Mouse (Mus musculus) liver, embryonic 15.5 days (tissue): ENCODE results near the gene Gas2l1. TPM values are rescaled to one million over a fixed set of nuclear protein-coding genes. Genes with fewer than 3 reads are reported as not detected.

Source experiments
- ATAC-seq: fragments of 200-750 bp; cut with Nextera tagmentation; 2 replicates; pipeline ENCODE4 v1.8.0; 2017; ENCODE audit warnings: moderate number of reproducible peaks, mild to moderate bottlenecking, moderate library complexity; ENCODE audit not compliant: insufficient read depth
- H3K27ac ChIP-seq: fragments of 300-500 bp; sonication (generic); replicated peaks from 2 replicates; pipeline ENCODE4 v1.5.1; 2015; ENCODE audit warnings: mild to moderate bottlenecking, inconsistent platforms
- H3K27me3 ChIP-seq: fragments of 300-500 bp; sonication (generic); 2 replicates; pipeline ENCODE4 v1.6.1; 2015; ENCODE audit warnings: mild to moderate bottlenecking, inconsistent platforms
- H3K36me3 ChIP-seq: fragments of 300-500 bp; sonication (generic); replicated peaks from 2 replicates; pipeline ENCODE4 v1.6.1; 2015; ENCODE audit warnings: moderate library complexity, mild to moderate bottlenecking, inconsistent platforms
- H3K4me1 ChIP-seq: fragments of 300-500 bp; sonication (generic); replicated peaks from 2 replicates; pipeline ENCODE4 v1.6.1; 2015; ENCODE audit warnings: inconsistent platforms
- H3K4me2 ChIP-seq: fragments of 300-500 bp; sonication (generic); 2 replicates; pipeline ENCODE4 v1.6.1; 2015; ENCODE audit warnings: moderate library complexity, mild to moderate bottlenecking, inconsistent platforms
- H3K4me3 ChIP-seq: fragments of 300-500 bp; sonication (generic); replicated peaks from 2 replicates; pipeline ENCODE4 v1.5.1; 2015; ENCODE audit warnings: mild to moderate bottlenecking, inconsistent platforms
- H3K9ac ChIP-seq: fragments of 300-500 bp; sonication (generic); 2 replicates; pipeline ENCODE4 v1.6.1; 2015; ENCODE audit warnings: moderate library complexity, mild to moderate bottlenecking, inconsistent platforms
- H3K9me3 ChIP-seq: fragments of 300-500 bp; sonication (generic); replicated peaks from 2 replicates; pipeline ENCODE4 v1.6.1; 2016; ENCODE audit warnings: inconsistent platforms
- WGBS: fragments of 180-500 bp; shearing (Covaris S2); methylation state at CpG from one replicate; pipeline ENCODE4 v1.1.7; 2015; ENCODE audit warnings: mixed read lengths; ENCODE audit not compliant: insufficient replicate concordance; 5-methylcytosine and 5-hydroxymethylcytosine counted together
- polyA plus RNA-seq: library from polyadenylated mRNA; unstranded; fragments of >200 nt; fragmentation: Nextera tagmentation; extraction: Ambion mirVana; gene quantifications from 2 replicates; pipeline ENCODE4 v1.2.1, GENCODE M21; 2015

Gene Gas2l1
- polyA plus RNA-seq, 1 experiment from 2014 or later = 12.1 TPM

DNA sequence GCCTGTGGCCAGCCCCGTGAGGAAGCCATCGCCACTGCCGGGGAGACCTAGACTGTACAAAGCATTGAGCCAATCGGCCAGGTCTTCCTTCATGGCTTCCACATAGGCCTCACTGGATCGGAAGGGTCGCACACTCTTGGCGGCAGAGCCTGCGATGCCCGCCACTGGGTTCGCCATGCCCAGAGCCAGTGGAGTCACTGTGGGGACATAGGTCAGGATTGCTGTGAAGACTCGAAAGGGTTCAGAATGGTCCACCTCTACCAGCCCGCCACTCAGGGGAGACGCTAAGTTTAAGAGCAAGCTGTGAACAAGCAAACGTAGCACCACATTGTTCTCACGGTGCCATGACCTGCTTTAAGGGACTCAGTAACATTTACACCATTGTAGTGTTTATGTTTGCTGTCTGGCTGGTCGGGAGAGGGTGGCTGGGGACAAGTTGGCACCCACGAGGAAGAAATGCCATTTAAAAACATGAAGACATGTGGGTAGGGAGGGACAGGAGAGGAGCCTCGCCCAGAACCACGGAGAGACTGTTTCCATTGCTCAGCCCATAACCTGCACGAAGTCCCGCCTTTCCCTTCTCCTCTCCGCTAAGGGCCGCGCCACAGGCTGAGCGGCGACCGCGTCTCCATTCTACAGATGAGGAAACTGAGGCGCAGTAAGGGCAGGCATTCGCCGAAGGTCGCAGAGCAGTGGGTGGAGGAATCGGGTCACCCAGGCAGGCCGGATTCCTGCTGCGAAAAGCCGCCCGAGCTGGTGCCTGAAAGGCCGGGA, 658 bp downstream of the Gas2l1 start:
- WGBS = 18% methylated on average over 38 of the region's 38 CpGs
- no peaks in the 10 kb centered on the region for H3K9me3 ChIP-seq
- H3K27me3 ChIP-seq = peaks cover 56% of the 10 kb centered on the region
- H3K36me3 ChIP-seq = peaks cover 22% of the 10 kb centered on the region
- peak overlapping the region; percentile 63 for H3K9ac ChIP-seq
- peaks cover 70% of the 10 kb centered on the region for H3K4me1 ChIP-seq
- H3K4me3 ChIP-seq = peak overlapping the region; percentile 71
- H3K27ac ChIP-seq = 0 out of 2 replicates have a peak overlapping the region, but pooled peaks have one; percentile 19
- peak; percentile 8; the same call in 1 of the 2 replicates for ATAC-seq
- H3K4me2 ChIP-seq = peak overlapping the region; percentile 99

DNA sequence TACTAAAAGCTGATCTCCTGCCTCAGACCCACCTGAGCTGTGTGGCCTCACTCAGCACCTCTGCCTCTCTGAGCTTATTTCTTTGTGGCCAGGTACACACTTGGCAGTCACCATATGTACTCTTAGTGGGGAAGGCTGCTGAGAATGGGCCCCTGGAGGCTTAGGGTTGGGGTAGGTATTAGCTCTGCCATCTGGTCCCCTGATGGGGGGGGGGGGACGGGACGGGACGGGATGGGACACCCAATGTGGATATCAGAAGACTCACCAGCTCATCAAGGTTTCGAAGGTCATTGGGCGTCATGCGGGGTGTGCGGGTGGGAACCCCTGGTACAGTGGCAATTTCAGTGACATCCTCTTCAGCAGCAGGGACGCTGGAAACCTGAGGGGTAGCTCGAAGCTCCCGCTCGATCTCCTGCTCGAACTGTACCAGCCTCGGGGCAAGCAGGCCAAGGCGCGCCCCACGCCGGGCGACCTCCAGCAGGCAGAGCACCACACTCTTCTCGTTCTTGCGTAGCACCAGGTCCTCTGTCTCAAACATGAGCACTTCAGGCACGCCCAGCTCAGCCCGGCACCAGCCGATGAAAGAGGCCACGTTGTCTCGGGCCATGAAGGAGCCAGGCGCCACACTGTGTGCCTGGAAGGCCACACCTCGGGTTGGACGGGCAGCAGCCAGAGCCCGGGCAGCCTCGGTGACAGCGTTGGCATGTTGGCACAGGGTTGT, 1.4 kb downstream of the Gas2l1 start:
- 62% methylated on average over 31 of the region's 31 CpGs for WGBS
- peaks cover 64% of the 10 kb centered on the region for H3K27me3 ChIP-seq
- no peaks in the 10 kb centered on the region for H3K9me3 ChIP-seq
- peaks cover 14% of the 10 kb centered on the region for H3K36me3 ChIP-seq
- H3K4me1 ChIP-seq = peaks cover 69% of the 10 kb centered on the region
- H3K27ac ChIP-seq = no peak overlapping the region
- peak overlapping the region; percentile 71 for H3K4me3 ChIP-seq
- ATAC-seq = no peak
- no peak overlapping the region for H3K9ac ChIP-seq
- H3K4me2 ChIP-seq = peak overlapping the region; percentile 99

DNA sequence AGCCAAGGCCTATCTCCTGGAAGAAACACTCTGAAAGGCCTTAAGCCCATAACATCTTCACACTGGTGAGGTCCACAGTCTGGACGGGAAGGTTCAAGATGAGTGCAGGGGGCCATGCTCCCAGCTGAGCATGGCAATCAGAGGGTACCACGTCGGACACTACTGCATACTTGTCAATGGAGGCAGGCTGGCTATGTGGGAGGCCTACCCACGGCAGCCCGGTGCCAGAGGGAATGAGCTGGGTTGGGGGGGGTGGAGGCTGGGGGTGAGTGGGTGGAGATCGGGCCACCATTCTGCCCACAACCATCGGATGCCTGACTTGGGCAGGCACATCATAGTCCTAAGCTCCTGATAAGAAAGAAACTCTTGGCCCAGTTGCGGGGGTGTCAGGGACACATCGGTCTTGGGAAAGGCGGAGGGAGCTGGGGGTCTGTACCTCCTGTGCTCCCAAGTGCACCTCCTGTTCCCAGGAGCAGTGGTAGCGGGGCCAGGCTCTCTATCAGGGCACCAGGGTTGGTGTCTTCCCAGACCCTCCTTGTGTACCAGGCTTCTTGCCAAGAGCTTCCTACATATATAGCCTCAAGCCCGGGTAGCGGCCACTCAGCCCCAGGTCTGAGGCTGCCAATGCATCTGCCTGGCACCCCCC, 2.1 kb downstream of the Gas2l1 start:
- Histone ChIP-seq H3K4me3 (no peak overlapping the region), H3K4me1 (peaks cover 67% of the 10 kb centered on the region), H3K9me3 (no peaks in the 10 kb centered on the region), H3K27ac (no peak overlapping the region), H3K36me3 (peaks cover 7% of the 10 kb centered on the region), H3K9ac (no peak overlapping the region), H3K4me2 (no peak overlapping the region), H3K27me3 (peaks cover 71% of the 10 kb centered on the region)
- WGBS = 59% methylated on average over 13 of the region's 13 CpGs
- no peak for ATAC-seq

DNA sequence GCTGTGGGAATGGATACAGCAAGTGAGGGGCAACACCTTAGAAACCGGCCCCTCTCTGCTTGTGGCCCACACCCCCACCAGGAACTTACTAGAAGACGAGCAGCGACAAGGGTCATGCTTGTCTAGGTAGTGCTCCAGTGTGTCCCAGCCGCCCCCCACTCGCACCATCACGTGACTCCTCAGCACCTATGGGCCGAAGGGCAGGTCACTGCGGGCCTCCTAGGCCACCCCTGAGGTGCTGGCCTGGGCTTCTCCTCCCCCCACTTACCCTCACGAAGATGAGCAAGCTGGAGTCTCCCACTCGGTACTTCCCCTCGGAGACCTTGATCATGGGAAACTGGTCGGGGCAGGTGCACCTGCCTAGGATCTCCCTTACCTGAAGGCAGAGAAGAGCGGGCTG, 2.8 kb downstream of the Gas2l1 start:
- H3K4me2 ChIP-seq = peak overlapping the region; percentile 71
- peaks cover 78% of the 10 kb centered on the region for H3K27me3 ChIP-seq
- H3K4me1 ChIP-seq = peaks cover 72% of the 10 kb centered on the region
- 0 out of 2 replicates have a peak, but pooled peaks cover 4% of the 10 kb centered on the region for H3K36me3 ChIP-seq
- no peak overlapping the region for H3K9ac ChIP-seq
- H3K27ac ChIP-seq = no peak overlapping the region
- no peak for ATAC-seq
- H3K4me3 ChIP-seq = peak overlapping the region; percentile 47
- 31% methylated on average over 13 of the region's 13 CpGs for WGBS
- no peaks in the 10 kb centered on the region for H3K9me3 ChIP-seq

DNA sequence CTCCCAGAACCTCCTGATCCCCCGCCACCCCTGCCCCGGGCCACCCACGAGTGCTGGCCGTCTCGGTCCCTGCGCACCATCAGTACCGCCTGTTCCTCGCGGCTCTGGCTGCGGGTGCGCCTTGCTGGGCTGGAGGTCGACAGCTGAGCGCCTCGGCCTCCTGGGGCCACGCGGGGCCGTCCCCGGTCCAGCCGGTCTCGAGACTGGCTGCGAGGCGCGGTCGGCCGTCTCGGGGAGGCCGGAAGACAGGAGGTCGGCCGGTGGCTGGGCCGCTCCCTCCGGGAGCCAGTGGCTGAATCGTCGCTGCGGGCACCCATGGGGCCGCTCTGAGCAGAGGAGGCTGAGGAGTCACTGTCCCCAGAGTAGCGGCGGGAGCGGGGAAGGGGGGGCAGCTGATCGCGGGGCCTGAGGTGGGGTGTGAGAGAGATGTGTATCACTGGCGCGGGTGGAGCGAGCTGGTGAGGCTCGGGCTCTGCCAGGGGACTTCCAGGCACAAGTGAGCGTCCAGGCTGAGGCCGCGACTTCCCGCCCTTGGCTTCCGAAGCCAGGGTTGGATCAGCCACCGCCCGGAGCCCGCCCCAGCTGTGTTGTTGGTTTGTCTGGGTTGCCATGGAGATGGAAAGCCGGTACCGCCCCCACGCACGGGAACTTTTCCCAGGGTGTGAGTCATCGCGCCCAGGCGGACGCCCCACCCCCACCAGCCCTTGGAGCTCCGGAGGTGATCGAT, 3.6 kb downstream of the Gas2l1 start:
- peak overlapping the region; percentile 71 for H3K4me2 ChIP-seq
- H3K9ac ChIP-seq = peak overlapping the region; percentile 8; the same call in 1 of the 2 replicates
- 4% methylated on average over 62 of the region's 62 CpGs for WGBS
- peak overlapping the region; percentile 47 for H3K4me3 ChIP-seq
- peaks cover 85% of the 10 kb centered on the region for H3K27me3 ChIP-seq
- H3K9me3 ChIP-seq = no peaks in the 10 kb centered on the region
- H3K4me1 ChIP-seq = peaks cover 68% of the 10 kb centered on the region
- H3K36me3 ChIP-seq = no peaks in the 10 kb centered on the region
- ATAC-seq = peak; percentile 29; the same call in 1 of the 2 replicates
- no peak overlapping the region for H3K27ac ChIP-seq

DNA sequence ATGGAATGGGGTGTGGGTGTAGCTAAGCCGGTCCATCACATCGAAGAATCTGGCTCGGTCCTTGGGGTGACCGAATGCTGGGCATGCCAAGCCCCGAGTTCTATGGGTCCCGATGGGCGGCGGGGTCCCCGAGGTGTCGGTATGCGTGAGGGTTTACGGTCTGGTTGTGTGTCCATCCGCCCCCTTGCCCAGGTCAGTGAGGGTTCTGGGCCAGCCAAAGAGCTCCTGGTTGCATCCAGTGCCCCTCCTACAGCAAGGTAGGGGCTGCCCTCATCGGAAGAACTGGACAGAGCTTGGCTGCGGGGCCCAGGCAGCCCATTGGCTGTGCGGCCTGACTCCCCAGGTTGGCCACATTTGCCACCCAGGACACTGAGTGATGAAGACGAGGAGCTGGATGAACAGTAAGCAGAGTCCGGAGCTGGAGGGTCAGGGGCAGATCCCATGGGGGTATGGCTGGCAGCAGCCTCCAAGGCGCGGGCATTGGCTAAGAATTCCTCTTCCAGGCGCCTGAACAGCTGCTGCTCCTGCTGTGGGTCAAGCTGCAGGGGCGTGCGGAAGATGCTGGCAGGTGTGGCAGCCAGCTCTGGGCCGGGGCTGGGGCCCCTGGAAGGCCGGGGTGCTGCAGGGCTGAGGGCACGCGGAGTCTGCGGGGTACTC, 4.2 kb downstream of the Gas2l1 start:
- Histone ChIP-seq H3K4me2 (peak overlapping the region; percentile 71), H3K36me3 (no peaks in the 10 kb centered on the region), H3K9ac (no peak overlapping the region), H3K9me3 (no peaks in the 10 kb centered on the region), H3K4me3 (peak overlapping the region; percentile 47), H3K27me3 (peaks cover 92% of the 10 kb centered on the region), H3K27ac (no peak overlapping the region), H3K4me1 (peaks cover 68% of the 10 kb centered on the region)
- no peak for ATAC-seq
- 57% methylated on average over 28 of the region's 28 CpGs for WGBS

DNA sequence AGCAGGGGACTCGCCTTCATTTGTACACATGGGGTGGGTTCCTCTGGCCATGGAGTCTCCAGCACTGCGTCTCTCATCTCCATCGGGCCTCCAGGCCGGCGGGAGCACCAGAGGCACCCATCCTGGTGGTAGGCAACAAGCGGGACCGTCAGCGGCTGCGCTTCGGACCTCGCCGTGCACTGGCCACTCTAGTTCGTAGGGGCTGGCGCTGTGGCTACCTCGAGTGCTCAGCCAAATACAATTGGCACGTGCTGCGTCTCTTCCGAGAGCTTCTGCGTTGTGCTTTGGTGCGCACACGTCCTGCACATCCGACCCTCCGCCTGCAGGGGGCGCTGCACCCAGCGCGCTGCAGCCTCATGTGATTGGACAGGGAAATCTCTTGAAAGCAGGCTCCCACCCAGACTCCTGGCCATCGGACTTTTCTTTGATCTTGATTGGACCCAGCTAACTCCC, 5.4 kb downstream of the Gas2l1 start:
- Histone ChIP-seq H3K27me3 (peaks cover 100% of the 10 kb centered on the region), H3K9me3 (no peaks in the 10 kb centered on the region), H3K4me3 (no peak overlapping the region), H3K9ac (no peak overlapping the region), H3K27ac (no peak overlapping the region), H3K36me3 (no peaks in the 10 kb centered on the region), H3K4me2 (no peak overlapping the region), H3K4me1 (peaks cover 57% of the 10 kb centered on the region)
- ATAC-seq = no peak
- 10% methylated on average over 27 of the region's 27 CpGs for WGBS

DNA sequence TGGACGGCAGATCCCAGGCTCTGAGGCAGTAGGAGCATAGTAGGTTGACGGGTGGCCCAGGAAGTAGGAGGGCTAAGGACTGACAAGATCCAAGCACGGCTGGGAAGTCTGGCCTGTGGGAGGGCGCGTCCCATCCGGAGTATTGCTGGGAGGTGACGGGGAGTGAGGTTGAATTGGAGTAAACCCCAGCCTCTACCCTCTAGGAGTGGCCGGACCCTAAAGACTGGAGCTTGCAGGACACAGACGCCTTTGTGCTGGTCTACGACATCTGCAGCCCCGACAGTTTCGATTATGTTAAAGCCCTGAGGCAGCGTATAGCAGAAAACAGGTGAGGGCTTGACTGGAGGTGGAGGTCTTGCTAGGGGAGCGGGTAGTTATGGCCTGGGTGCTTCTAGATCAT, 5.9 kb downstream of the Gas2l1 start:
- peaks cover 96% of the 10 kb centered on the region for H3K27me3 ChIP-seq
- H3K4me3 ChIP-seq = no peak overlapping the region

DNA sequence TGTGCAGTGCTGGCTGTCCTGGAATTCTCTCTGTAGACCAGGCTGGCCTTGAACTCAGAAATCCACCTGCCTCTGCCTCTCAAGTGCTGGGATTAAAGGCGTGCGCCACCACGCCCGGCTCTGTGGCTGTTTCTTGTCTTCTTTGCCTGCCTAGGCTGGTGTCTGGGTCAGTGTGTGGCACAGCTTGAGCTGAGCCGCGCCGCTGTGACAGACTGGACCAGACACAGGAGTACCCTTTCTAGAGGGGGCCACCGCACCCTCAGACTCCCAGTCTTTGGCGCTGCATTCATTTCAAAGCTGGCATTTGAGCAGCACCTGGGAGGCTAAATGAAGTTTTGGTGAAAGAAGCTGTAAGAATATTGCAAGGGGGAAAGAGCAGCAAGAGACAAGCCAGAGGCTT, 6.3 kb downstream of the Gas2l1 start:
- H3K4me1 ChIP-seq = peaks cover 48% of the 10 kb centered on the region
- H3K9me3 ChIP-seq = no peaks in the 10 kb centered on the region
- no peak for ATAC-seq
- H3K9ac ChIP-seq = no peak overlapping the region
- no peak overlapping the region for H3K4me3 ChIP-seq
- H3K36me3 ChIP-seq = no peaks in the 10 kb centered on the region
- H3K27ac ChIP-seq = no peak overlapping the region
- 23% methylated on average over 9 of the region's 9 CpGs for WGBS
- no peak overlapping the region for H3K4me2 ChIP-seq
- peaks cover 91% of the 10 kb centered on the region for H3K27me3 ChIP-seq

More for the DNA sequence above, 5.9 kb downstream of the Gas2l1 start:
- Histone ChIP-seq H3K9ac (no peak overlapping the region), H3K36me3 (no peaks in the 10 kb centered on the region), H3K27ac (no peak overlapping the region), H3K4me1 (peaks cover 52% of the 10 kb centered on the region), H3K9me3 (no peaks in the 10 kb centered on the region), H3K4me2 (no peak overlapping the region)
- ATAC-seq = no peak
- WGBS = 26% methylated on average over 14 of the region's 14 CpGs

DNA sequence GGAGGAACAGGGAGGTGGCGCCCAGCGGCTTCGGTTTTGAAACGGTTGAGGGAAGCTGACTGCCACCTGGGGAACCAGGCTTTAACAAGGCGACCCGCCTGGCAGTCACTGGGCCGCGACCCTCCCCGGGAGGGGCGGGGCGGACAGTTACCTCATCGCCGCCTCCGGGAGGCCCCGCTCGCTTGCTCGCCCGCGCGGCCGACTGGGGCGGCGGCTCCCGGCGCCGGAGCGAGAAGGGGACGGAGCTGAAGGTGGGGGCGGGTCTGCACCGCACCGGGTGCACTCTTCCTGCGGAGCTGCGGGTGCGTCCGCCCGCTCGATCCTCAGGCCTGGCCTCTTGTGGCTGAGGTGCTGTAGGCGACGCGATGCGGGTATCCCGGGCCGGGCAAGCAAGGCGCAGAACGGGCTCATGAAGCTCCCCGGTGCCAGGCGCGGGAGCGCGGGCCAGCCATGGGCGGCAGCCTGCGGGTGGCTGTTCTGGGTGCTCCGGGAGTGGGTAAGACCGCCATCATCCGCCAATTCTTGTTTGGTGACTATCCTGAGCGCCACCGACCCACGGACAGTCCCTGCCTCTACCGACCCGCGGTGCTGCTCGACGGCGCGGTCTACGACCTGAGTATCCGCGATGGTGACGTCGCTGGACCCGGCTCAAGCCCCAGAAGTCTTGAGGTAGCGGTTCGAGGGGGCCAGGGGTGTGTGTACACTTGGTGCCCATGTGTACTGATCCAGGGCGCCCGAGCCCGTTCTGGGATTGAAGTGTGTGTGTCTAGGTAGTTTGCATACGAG, 7.1 kb downstream of the Gas2l1 start, which contains the start of gene Rasl10a:
Rasl10a (plus strand) TSS at position 273 of the 786 bp plus-strand sequence.
- Histone ChIP-seq H3K27me3 (peaks cover 84% of the 10 kb centered on the region), H3K4me1 (peaks cover 44% of the 10 kb centered on the region), H3K27ac (no peak within 1 kb of the TSS), H3K9ac (no peak within 1 kb of the TSS), H3K9me3 (no peaks in the 10 kb centered on the region), H3K4me3 (peak within 1 kb of the TSS; percentile 50), H3K36me3 (no peaks in the 10 kb centered on the region), H3K4me2 (peak within 1 kb of the TSS; percentile 70)
- ATAC-seq = no peak
- WGBS = 2% methylated on average over 77 of the region's 77 CpGs
